Mouse (Mus musculus) erythroid progenitor cell, adult 5-6 weeks (primary cell): Measurements from ENCODE around the gene Gm4869. TPM values are rescaled to one million over a fixed set of nuclear protein-coding genes. Genes with fewer than 3 reads are reported as not detected.
"Not testable (repeated sequence)": the region's sequence is repeated elsewhere in the genome, so short reads cannot be mapped to it uniquely, and the experiment has no call there.

ENCODE experiments used
- ATAC-seq: replicated peaks from 2 replicates; pipeline ENCODE4 v1.8.0; 2016; ENCODE audit warnings: moderate number of reproducible peaks, mild to moderate bottlenecking, moderate TSS enrichment, inconsistent platforms; ENCODE audit not compliant: poor library complexity, low FRiP score, severe bottlenecking
- total RNA-seq, 2 experiments: library from RNA; stranded (forward) in 1 of 2; stranded (reverse) in 1 of 2; fragments of 150-400 nt in 1 of 2; fragments of 186-747, 209-891 nt in 1 of 2; gene quantifications; 2 replicates each; pipeline versions ENCODE4 v1.2.3 to v1.2.4; 2015 to 2017; ENCODE audit warnings: low replicate concordance in 2 of 2

The Gm4869 gene
- total RNA-seq, 2 experiments from 2014 or later, result not detected

- no peak for ATAC-seq
These were observed 16.0 kb downstream of the Gm4869 start for GRCm38 (mm10) chr5:140461476-140461875.

- not testable (repeated sequence) for ATAC-seq
These were observed 17.7 kb downstream of the Gm4869 start for GRCm38 (mm10) chr5:140463151-140463550.

GRCm38 (mm10) chr5:140464943-140465342, 19.5 kb downstream of the Gm4869 start:
- no peak for ATAC-seq

GRCm38 (mm10) chr5:140472336-140472735, 26.9 kb downstream of the Gm4869 start:
- no peak for ATAC-seq

- no peak for ATAC-seq
These were observed 36.0 kb downstream of the Gm4869 start for GRCm38 (mm10) chr5:140481458-140481857.

- ATAC-seq, result no peak
These were observed 45.7 kb downstream of the Gm4869 start for GRCm38 (mm10) chr5:140491142-140491541.

GRCm38 (mm10) chr5:140492684-140493233, 47.3 kb downstream of the Gm4869 start:
- ATAC-seq, result no peak

GRCm38 (mm10) chr5:140498176-140498575, 52.7 kb downstream of the Gm4869 start:
- ATAC-seq, result no peak

GRCm38 (mm10) chr5:140500736-140501135, 55.3 kb downstream of the Gm4869 start:
- ATAC-seq, result no peak

- no peak for ATAC-seq
These were observed 56.8 kb downstream of the Gm4869 start for GRCm38 (mm10) chr5:140501982-140502836.

GRCm38 (mm10) chr5:140502925-140503324, 57.5 kb downstream of the Gm4869 start:
- ATAC-seq, result not testable (repeated sequence)

GRCm38 (mm10) chr5:140505208-140505780, 59.8 kb downstream of the Gm4869 start, which contains the start of gene Chst12:
TSS of gene Chst12 (plus strand) at chr5:140505550.
- peak; percentile 90 for ATAC-seq

- ATAC-seq, result no peak
These were observed 60.8 kb downstream of the Gm4869 start for GRCm38 (mm10) chr5:140506096-140506794.

GRCm38 (mm10) chr5:140507466-140508208, 62.2 kb downstream of the Gm4869 start:
- no peak for ATAC-seq

- no peak for ATAC-seq
These were observed 63.2 kb downstream of the Gm4869 start for GRCm38 (mm10) chr5:140508686-140509085.

GRCm38 (mm10) chr5:140509204-140509603, 63.8 kb downstream of the Gm4869 start:
- no peak for ATAC-seq

- no peak for ATAC-seq
These were observed 64.9 kb downstream of the Gm4869 start for GRCm38 (mm10) chr5:140510012-140511000.

- no peak for ATAC-seq
These were observed 68.5 kb downstream of the Gm4869 start for GRCm38 (mm10) chr5:140513921-140514320.
